Mouse (Mus musculus) brown adipose tissue, adult 24 weeks (tissue): Measurements from ENCODE around the gene Bad. TPM values are rescaled to one million over a fixed set of nuclear protein-coding genes. Genes with fewer than 3 reads are reported as not detected.

Experiments used
- H3K27ac ChIP-seq: fragments of 200-500 bp; replicated peaks from 2 replicates; pipeline ENCODE4 v1.5.1; 2012; ENCODE audit warnings: low read depth, mild to moderate bottlenecking, low read length
- H3K4me1 ChIP-seq: fragments of 200-500 bp; 2 replicates; pipeline ENCODE4 v1.6.1; 2012; ENCODE audit warnings: low read length, mixed read lengths; ENCODE audit not compliant: control insufficient read depth, insufficient read depth, insufficient read length
- H3K4me3 ChIP-seq: fragments of 200-500 bp; 2 replicates; pipeline ENCODE4 v1.5.1; 2012; ENCODE audit warnings: low read depth, mild to moderate bottlenecking, low read length, moderate library complexity; ENCODE audit not compliant: insufficient read depth
- polyA plus RNA-seq: library from polyadenylated mRNA; stranded (reverse); fragments of >200 nt; gene quantifications from 2 replicates; pipeline ENCODE4 v1.2.4, GENCODE M21; 2012; ENCODE audit not compliant: missing spikeins, insufficient read depth, insufficient read length

Bad gene
- polyA plus RNA-seq, 1 experiment: 47.1 TPM

GRCm38 (mm10) chr19:6955424-6955823 is 13.8 kb downstream of the Bad start:
- Histone ChIP-seq H3K4me3 (no peak overlapping the region), H3K27ac (no peak overlapping the region), H3K4me1 (peaks cover 10% of the 10 kb centered on the region)

DNA sequence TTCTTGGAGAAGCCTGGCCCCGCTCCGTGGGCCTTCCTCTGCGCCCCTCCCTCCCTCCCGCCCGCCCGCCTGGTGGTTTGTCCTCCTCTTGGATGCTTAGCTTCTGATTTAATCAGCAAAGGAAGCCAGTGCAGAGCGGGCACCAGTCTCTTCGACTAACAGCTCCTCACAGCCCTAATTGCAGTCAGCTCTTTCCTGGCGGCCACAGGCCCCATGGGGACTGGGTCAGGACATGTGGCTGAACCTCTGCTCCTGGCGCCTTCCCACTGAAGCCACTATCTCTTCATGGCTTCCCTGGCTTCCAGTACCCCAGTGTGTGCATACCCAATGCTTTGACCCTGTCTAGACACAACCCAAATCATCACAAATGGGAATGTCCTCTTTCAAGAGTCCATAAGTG is 14.8 kb downstream of the Bad start:
- no peak overlapping the region for H3K27ac ChIP-seq
- H3K4me1 ChIP-seq: peaks cover 10% of the 10 kb centered on the region
- H3K4me3 ChIP-seq: no peak overlapping the region

DNA sequence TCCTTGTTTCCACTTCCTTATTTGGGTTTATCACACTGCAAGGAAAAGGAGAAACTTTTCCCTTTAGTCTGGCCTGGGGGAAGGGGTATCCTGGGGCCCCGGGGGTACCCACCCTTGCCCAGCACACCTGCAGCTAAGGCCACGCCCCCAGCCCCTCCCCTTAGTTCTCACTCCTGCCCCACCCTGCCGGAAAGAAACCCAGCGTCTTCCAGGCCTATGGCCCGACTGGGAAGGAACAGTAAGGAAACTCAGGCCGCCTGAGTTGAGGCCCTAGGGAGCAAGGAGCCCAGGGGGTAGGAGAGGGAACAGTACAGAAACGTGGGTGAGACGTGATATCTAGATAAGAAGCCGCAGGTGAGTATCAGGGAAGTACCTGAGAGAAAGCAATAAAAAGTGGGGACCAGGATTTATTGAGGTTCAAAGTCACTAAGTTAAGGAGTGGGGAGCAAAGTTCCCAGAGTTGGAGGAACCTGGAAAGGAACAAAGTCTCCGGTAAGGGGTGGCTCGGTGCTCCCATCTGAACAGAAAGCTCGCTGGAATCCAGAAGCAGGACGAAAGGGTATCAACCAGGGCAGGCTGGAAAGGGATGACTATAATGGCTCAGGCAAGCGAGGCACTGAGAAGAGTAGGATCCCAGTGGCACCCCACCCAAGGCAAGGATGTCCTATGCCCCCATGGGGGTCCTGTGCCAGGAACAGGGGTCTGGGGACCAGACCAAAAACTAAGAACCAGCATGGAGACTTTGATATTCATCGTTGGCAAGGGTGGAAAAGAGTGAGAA is 27.0 kb downstream of the Bad start:
- Histone ChIP-seq H3K4me3 (peak overlapping the region; percentile 95), H3K4me1 (peaks cover 3% of the 10 kb centered on the region), H3K27ac (0 out of 2 replicates have a peak overlapping the region, but pooled peaks have one; percentile 1)

GRCm38 (mm10) chr19:6969291-6969664 is 27.6 kb downstream of the Bad start:
- H3K27ac ChIP-seq: peak overlapping the region; percentile 62; the same call in 1 of the 2 replicates
- H3K4me3 ChIP-seq: peak overlapping the region; percentile 95
- peaks cover 3% of the 10 kb centered on the region for H3K4me1 ChIP-seq

- H3K4me1 ChIP-seq: peaks cover 3% of the 10 kb centered on the region
- peak overlapping the region; percentile 62; the same call in 1 of the 2 replicates for H3K27ac ChIP-seq
- peak overlapping the region; percentile 95 for H3K4me3 ChIP-seq
Observed at GRCm38 (mm10) chr19:6969665-6970381, 28.2 kb downstream of the Bad start.

- no peak overlapping the region for H3K4me3 ChIP-seq
- H3K4me1 ChIP-seq: peaks cover 3% of the 10 kb centered on the region
- H3K27ac ChIP-seq: no peak overlapping the region
Observed at GRCm38 (mm10) chr19:6970460-6971085, 28.9 kb downstream of the Bad start.

DNA sequence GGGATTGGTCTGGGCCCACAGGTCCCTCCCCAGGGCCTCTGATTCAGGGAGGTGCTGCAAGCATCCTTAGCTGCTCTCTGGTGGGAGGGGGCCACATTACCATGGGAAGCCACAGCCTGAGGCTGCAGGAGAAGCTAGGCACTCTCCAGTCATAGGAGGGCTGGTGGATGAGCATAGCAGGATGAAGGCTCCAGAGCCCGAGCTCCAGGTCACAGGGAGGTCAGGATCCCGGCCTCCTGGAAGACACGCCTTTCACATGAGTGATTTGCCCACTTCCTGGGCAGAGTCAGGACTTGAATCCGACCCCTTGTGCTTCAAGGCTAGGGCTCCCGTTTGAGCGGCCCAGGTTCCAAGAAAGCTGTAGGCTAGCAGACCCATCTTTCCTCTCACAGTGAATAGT is 30.0 kb downstream of the Bad start:
- H3K27ac ChIP-seq: no peak overlapping the region

DNA sequence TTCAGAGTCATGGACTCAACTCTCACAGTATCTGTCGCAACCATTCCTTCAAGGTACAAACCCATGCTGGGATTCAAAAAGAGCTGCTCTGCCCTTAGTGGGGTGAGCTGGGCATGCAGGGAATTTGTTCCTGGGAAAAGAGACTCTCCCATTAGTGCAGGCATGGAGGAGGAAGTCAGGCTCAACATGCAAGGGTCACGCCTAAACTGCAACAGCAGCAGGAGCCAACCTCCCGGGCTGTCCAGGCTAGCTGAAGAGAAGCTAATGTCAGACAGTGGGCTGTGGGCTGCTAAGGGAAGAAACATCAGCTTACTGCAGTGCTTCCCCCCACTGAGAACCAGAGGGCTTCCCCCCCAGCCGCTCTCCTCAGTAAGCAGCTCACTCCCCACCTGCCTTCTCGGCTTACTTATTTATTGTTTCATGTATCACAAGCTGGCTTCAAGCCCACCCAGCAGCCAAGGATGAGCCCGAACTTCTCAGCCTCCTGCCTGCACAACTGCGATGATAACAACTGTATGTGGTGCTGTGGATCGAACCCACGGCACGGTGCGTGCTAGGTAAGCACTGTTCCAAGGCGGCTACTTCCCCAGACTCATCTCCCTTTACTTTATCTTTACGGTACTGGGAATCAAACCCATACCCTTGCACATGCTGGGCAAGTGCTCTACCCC is 30.7 kb downstream of the Bad start:
- H3K27ac ChIP-seq: no peak overlapping the region

More for the DNA sequence above, 30.0 kb downstream of the Bad start:
- Histone ChIP-seq H3K4me3 (no peak overlapping the region), H3K4me1 (peaks cover 3% of the 10 kb centered on the region)

GRCm38 (mm10) chr19:6973581-6974190 is 32.0 kb downstream of the Bad start:
- no peak overlapping the region for H3K27ac ChIP-seq
- H3K4me1 ChIP-seq: no peaks in the 10 kb centered on the region; the same call in 1 of the 2 replicates
- peak overlapping the region; percentile 70 for H3K4me3 ChIP-seq

More for the DNA sequence above, 30.7 kb downstream of the Bad start:
- H3K4me1 ChIP-seq: peaks cover 3% of the 10 kb centered on the region
- H3K4me3 ChIP-seq: no peak overlapping the region

DNA sequence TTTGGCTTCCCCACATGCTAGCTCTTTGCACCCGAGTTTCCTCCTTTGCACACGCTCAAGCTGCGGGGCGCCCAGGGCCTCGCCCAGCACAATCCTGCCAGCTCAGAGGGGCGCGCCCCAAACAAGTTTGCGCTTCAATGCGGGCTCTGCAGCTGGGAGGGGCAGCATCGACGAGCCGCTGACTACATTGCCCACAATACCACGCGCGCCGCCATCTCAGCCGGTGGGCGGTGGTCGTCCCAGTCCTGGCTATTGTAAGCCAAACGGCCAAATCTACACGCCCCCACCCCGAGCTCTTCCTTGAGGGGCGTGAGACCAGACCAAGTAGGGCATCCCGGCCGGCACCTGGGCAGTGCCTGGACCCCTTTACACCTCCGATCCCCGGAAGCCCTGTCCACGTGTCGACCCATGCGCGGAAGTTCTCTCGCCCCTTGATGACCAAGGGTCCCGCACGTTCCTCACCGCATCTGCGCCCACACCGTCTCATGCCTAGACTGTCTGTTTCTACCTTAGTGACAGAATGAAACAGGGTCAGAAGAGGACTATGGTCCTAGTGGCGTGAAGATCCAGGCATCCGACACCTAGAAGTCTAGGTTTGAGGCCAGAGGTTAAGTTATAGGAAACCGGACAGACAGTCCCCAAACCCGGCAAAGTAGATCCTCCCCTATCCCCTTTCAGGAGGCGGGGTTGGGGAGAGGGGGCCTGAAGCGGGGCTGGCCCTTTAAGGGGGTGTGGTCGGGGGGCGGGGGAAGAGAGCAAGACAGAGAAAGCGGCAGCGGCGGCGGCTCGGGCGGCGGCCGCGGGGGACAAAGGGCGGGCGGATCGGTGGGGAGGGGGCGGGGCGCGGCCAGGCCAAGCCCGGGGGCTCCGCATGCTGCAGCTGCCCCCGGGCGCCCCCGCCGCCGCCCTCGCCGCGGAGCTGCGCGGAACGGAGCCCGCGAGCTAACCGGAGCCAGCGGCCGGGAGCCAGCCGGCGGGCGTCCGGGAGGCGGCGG is 32.8 kb downstream of the Bad start, which contains the start of gene Ppp1r14b:
TSS of gene Ppp1r14b (plus strand) at position 758 of the 995 bp plus-strand sequence.
- peak within 1 kb of the TSS; percentile 80 for H3K4me3 ChIP-seq
- no peaks in the 10 kb centered on the region; the same call in 1 of the 2 replicates for H3K4me1 ChIP-seq
- H3K27ac ChIP-seq: peak within 1 kb of the TSS; percentile 92

- Histone ChIP-seq H3K27ac (peak within 1 kb of the TSS; percentile 92), H3K4me3 (peak within 1 kb of the TSS; percentile 80), H3K4me1 (no peaks in the 10 kb centered on the region)
Observed at GRCm38 (mm10) chr19:6975537-6976521, 34.2 kb downstream of the Bad start, which contains the start of gene Plcb3. Gene Plcb3, minus strand, starts transcription at chr19:6976470.

DNA sequence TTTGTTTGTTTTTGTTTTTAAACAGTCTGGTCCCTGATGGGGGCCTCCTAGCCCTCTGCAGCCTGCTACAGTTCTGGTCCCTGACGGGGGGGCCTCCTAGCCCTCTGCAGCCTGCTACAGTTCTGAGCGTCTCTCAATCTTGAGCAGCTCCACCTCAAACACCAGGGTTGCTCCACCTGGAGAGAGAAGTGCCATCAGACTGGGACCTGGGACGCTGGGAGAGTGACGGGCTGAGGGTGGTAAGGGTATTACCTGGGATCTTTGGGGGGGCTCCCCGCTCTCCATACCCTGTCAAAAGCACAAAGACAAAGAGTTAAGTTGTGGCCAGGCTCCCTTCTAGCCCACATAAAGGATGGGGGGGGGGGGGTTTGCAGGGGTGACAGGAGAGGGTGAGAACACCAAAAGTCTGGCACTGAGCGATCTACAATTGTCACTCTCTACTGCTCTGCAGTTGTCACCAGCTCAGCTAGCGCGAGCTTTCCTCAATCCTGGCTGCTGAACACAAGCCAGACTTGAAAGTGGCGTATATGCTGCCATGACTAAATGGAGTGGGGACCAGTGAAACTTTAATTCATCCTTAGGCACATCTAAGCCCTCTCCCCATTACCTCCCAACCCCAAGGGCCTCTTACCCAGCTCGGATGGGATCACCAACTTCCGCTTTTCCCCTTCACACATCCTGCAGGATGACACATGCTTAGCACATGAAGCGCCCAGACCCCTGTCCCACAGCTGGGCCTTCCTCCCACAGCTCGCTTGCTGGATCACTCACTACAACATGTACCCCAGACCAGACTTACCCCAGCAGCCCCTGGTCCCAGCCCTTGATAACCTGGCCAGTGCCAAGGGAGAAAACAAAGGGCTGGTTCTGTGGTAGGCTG is 36.3 kb downstream of the Bad start:
- H3K4me3 ChIP-seq: 0 out of 2 replicates have a peak overlapping the region, but pooled peaks have one; percentile 63
- no peaks in the 10 kb centered on the region for H3K4me1 ChIP-seq
- no peak overlapping the region for H3K27ac ChIP-seq
